Mouse (Mus musculus): ENCODE results near the gene Gkn1.

The Gkn1 gene

DNA sequence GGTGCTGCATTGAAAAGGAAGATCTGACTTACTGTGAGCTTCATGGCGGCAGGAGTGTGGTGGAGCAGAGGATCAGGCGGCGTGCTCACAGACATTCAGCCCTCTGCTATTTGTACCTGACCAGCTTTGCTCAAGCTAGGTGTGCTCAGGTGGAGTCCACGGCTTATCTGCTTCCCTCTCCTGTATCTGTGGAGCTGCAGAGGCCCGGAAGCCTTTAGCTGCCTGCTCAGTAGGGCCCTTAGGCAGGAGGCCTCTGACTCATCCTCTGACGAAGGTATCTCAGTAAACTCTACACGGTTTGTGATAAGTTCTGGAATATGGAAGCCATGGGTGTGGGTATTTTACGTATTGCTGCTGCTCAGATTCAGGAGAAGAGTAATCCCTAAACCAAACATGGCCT lies at the start of gene Gkn1:
TSS of gene Gkn1 (minus strand) at position 114 of the 400 bp plus-strand sequence.
- DNase-seq: no peak

GRCm38 (mm10) chr6:87399886-87400566 lies 49.3 kb upstream of the Gkn1 start:
- DNase-seq: no peak

DNA sequence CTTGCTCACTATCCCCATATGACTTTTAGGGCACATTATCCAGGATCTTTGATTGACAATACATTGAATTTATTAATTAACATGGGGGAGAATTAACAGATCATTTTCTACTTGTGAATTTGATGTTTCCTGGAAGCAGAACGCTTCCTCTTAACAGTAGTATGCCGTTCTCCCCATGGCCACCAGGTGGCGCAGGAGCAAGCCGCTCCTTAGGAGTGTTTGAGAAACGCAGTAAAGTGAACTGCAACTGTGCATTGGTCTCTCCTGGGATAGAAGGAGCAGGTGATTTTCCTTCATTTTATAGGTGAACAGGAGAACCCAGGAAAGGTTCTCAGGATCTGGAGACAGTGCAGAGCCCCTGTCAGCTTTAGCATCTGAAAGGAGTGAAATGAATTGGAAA lies 48.4 kb upstream of the Gkn1 start:
- DNase-seq: no peak

DNA sequence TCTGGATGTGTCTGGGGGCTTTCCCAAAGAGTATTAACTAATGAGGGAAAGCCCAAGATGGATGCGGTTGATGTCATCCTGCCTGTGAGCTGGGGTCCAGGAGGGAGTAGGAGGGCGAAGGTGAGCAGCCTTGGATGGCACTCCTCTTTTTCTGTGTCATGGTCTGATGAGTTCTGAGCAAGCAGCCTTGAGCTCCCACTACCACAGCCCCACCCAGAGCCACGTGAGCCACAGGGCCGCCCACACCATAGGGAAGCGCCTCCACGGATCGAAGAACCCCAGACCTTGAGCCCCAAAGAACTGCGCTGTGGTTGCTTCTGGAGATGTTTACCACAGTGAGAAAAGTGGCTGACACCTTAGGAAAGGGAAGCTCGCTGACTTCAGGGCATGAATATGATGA lies 44.0 kb upstream of the Gkn1 start:
- no peak for DNase-seq

- DNase-seq: no peak
These were observed 42.9 kb upstream of the Gkn1 start for GRCm38 (mm10) chr6:87393466-87394205.

DNA sequence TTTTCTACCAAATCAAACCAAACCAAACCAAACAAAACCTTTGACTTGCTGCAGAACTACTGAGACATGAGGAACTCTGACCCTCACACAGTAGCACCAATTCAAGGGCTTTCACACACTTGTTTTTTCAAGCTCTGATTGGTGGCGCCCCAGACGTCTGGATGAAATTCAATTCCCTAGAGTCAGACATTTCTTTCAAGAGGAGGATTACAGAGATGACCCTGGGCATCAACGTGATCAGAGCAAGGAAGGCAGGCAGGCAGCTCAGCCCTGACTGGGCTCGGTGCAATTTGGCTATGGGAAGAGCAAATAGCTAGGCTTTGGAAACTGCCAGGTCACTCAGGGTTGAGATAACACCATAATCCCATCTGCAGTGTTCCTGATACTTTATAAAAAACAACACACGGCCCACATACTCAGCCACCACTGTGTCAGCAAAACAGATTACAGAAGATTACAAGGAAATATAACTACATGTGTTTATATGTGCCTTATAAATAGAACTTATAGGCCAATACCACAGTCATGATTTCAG lies 38.8 kb upstream of the Gkn1 start:
- DNase-seq: no peak

GRCm38 (mm10) chr6:87388877-87389276 lies 38.1 kb upstream of the Gkn1 start, which contains the start of gene Gkn3:
Gkn3 (minus strand) TSS chr6:87388935.
- no peak for DNase-seq

DNA sequence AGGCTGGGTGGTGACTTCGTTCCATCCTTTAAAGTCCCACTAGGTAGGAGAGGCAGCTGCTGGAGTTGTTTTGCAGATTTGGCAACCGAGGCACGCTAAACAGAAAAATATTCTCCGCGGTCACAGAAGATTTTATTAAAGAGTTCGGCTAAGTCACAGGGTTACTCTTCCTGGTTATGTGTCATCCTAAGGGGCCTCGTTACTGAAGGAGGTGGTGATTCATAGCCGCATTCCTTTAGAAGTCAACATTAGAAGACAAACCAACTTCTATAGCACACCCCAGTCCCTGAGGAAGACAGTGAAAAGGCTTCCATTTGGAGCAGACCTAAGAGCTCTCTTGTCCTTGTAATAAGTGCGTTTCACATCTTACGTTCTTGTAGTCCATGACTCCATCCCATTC lies 35.9 kb upstream of the Gkn1 start:
- no peak for DNase-seq

GRCm38 (mm10) chr6:87386203-87386602 lies 35.5 kb upstream of the Gkn1 start:
- no peak for DNase-seq

DNA sequence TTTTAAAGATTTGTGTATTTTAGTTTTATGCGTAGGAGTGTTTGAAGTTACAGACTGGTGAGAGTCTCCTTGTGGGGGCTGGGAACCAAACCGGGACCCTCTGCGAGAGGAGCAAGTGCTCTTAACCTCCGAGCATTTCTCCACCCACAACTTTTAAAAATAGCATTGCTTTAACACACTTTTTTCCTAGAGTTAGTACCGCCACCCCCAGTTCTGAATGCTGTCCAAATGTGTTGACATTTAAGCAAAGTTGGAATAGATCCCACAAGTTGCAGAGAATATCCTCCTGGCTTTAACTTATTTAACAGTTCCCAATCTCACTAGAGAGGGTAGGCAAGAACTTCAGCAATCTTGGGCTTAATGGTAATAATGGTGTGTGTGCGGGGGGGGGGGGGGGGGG lies 34.0 kb upstream of the Gkn1 start:
- no peak for DNase-seq

- no peak for DNase-seq
These were observed 33.4 kb upstream of the Gkn1 start for GRCm38 (mm10) chr6:87383926-87384691.

- no peak for DNase-seq
These were observed 22.3 kb upstream of the Gkn1 start, which contains the start of gene Gkn2 for GRCm38 (mm10) chr6:87373057-87373456. Gkn2 (plus strand) TSS chr6:87373357.

DNA sequence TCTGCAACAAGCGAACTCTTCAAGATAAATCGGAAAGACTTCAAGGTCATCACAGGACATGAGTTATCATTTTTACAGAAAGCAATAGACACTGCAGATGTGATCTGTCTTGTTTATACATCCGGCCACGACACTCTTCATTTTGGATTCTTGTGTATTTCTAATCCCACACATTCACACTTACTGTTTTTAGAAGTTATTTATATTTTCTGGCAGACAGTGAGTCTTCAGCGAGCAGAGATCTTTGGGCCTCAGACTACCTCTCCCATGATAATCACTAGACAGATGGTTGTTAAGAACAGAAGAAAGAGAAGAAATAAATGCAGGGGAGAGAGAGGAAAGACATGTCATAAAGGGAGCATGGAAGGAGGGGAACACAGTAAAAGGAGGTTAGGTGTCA lies 18.5 kb upstream of the Gkn1 start:
- DNase-seq: no peak

DNA sequence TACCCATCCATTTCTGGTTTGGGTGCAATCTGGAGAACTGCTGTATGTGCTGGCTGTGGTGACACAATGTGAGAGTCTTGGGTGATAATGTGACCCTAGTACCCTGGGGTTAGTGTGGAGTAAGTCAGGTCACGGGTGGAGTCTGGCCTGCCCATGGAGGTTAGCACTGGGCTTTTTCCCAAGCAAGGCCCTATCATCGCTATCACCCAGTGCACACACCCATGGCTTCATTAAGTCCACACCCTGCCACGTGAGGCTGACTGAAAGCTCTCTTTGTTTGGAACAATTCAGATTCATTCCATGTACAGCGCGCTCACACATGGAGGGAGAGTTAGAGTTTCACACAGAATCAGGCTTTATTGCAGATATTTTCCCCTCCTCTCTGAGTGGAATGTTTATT lies 3.7 kb upstream of the Gkn1 start:
- peak; percentile 93 for DNase-seq

- DNase-seq: no peak
These were observed 14.8 kb downstream of the Gkn1 start for GRCm38 (mm10) chr6:87335935-87336295.

DNA sequence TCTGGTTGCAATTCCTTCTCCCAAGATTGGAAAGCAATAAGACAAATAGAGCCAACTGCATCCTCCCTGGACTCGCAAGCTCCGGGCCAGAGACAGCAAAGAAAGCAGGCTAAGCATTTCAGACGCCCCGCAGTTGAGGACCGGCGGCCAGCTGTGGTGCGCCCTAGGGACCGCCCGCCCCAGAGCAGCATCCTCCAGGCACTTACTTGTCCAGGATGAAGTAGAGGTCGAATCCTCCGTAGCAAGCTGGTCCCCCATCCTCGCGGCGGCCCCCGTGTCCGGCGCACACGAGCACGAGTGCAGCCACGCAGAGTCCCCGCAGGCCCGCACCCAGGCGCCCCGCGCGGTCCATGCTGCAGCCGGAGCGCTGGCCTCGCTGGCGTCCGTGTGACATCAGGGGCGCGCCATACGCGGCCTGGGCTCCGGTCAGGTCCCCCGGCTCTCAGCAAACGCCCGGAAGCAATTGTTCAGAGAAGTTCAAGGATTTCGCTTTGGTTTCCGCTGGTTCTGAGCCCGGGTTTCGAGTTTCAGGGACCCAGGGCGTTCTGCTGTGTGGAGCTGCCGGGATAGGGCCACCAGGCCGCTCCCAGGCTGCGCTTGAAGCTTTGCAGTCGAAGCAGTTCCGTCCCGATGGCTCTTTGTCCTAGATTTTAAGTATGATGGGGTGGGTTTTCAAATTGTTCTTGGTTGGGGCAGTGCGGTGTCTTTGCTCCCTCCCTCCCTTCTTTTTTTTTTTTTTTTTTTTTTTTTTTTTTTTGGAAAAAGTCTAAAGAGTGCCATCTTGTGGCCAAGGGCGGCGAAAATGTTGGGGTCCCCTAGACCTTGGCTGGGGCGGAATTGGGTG lies 15.4 kb downstream of the Gkn1 start, which contains the start of gene Antxr1:
TSS of gene Antxr1 (minus strand) at position 731 of the 844 bp plus-strand sequence.
- DNase-seq: peak; percentile 96

DNA sequence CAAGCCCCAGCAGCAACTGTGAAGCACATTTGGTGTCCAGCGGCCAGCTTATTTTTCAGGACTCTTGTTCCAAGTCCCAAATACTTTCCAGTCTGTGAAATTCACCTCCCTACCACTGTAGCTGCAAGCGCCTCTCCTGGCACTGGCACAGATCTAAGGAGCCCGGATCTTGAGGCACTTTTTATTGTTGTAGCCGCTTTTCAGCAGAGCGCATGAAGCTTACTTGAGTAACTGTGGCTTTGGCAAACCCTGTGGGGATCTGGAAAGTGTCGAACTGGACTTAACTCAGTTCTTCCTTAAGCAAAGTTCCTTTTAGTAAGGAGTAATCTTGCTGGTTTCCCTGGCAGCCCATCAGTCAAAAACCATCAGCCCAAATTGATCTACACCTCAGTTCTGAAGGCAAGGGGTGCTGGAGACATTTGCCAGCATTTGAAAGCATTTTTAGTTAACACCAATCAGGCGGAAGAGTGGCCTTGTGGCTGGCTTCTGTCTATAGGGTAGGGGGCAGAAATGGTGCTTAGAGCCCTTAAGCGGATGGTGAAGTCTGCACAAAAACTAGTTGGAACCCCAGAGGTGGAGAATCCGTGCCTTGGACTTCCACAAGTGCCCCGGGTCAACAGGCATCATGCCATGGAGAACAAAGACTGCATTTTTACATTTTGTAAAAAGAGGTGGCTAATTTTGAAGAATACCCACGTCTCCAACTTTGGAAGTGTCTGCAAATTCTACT lies 16.2 kb downstream of the Gkn1 start:
- peak; percentile 92 for DNase-seq

DNA sequence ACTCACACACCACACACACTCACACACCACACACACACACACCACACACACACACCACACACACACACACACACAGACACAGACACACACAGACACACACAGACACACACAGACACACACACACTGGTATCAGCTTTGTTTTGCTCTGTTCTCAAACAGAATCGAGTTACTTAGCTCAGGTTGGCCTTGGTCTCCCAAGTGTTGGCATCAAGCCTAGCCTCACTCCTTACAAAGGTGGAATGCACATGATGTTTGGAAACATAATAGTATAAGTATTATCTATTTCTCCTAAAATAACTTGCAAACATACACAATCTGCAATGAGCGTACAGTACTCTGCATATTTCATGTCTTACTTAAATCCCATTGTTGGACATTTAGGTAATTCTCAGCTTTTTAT lies 18.4 kb downstream of the Gkn1 start:
- DNase-seq: no peak

DNA sequence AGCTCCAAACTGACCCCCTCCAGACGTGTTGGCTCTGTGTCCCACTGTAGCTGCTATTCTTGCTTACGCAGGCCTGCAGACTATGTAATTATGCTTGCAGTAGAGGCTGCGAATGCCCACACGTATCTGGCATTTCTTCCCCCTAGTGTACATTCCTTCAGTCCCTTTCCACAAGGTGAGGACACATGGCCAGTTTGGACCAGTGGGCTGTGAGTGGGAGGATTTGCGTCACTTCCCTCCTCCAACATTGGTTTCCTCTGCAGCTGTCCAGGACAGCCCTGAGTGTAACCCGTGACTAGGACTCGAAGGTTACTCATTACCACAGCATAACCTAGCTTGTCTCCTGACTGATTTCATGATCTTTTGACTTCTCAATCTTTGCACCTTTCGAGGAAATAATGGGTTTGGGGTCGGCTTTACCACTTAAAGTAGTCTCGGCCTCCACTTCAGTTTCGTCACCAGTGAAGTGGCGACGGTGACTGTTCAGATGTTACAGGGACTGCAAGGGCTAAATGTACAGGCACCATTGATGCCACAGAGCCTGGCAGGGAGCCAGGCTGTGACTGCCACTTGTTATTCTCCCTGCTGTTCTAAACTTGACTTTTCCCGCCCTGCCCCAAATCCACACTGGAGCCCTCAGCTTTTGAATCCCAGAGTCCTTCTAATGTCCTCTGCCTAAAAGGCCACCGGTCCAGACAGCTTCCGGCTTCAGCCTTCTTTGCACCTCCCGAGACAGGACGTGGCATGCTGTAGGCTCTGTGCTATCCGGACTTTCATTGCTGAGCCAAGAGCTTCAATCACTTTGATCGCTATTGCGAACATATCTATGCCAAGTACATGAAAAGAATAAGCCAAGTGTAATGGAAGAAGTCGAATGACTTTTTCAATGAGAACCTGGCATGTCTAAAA lies 22.2 kb downstream of the Gkn1 start:
- peak; percentile 80 for DNase-seq

GRCm38 (mm10) chr6:87326932-87327331 lies 23.8 kb downstream of the Gkn1 start:
- peak; percentile 91 for DNase-seq

GRCm38 (mm10) chr6:87323381-87323780 lies 27.4 kb downstream of the Gkn1 start:
- DNase-seq: no peak

Data from heart, adult 11 months (tissue).